Mouse (Mus musculus): ENCODE data around the gene Lamb2.

GRCm38 (mm10) chr9:108489215-108489614 is 9.7 kb downstream of the Lamb2 start:
- TF ChIP-seq POLR2A (IDR thresholded peaks at IDR 0.05; ENCODE audit: low read depth, low read length) (no peak), CTCF (IDR thresholded peaks at IDR 0.05; ENCODE audit: extremely low read depth, insufficient read depth, insufficient read length, insufficient replicate concordance) (no peak)

All from spleen, adult 2 months (tissue).